Mouse (Mus musculus): Measurements from ENCODE around the gene Tbrg1.

DNA sequence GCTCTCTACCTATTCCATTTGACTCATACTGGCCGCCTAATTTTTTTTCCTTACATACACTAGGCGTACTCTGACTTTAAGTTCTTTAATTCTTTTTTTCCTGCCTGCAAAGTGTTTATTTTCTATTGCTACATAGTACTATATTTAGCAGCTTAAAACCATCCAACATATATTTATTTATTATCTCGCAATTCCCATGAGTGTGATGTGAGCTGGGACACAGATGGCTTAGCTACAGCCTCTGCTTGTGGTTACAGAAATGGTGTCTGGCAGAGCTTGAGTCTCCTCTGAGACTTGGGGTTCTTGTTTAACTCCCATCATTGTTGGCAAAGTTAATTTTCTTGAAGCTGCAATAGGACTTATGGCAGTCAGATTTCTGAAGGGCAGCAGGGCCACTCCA lies 18.4 kb downstream of the Tbrg1 start:
- TF ChIP-seq POLR2A (IDR thresholded peaks at IDR 0.05; ENCODE audit: borderline replicate concordance, insufficient read depth, low read length), result no peak
- no peak for TF ChIP-seq CTCF (IDR thresholded peaks at IDR 0.05; ENCODE audit: borderline replicate concordance, insufficient read depth, low read depth, low read length)
